Mouse (Mus musculus) midbrain, embryonic 16.5 days (tissue): ENCODE results near the gene Ap1g2. TPM values are rescaled to one million over a fixed set of nuclear protein-coding genes. Genes with fewer than 3 reads are reported as not detected.
A peak's percentile ranks its signal among the peaks of the same experiment; 100 is the strongest.

Source experiments
- ATAC-seq: fragments of 200-750 bp; cut with Nextera tagmentation; 2 replicates; pipeline ENCODE4 v1.8.0; 2017; ENCODE audit warnings: moderate TSS enrichment
- H3K27ac ChIP-seq: fragments of 300-500 bp; sonication (generic); 2 replicates; pipeline ENCODE4 v1.5.1; 2014; ENCODE audit warnings: mild to moderate bottlenecking, low read length, mixed read lengths
- H3K27me3 ChIP-seq: fragments of 300-500 bp; sonication (generic); 2 replicates; pipeline ENCODE4 v1.6.1; 2014; ENCODE audit warnings: low read depth, low read length, mixed read lengths; ENCODE audit not compliant: control insufficient read depth, insufficient read depth
- H3K36me3 ChIP-seq: fragments of 300-500 bp; sonication (generic); 2 replicates; pipeline ENCODE4 v1.6.1; 2014; ENCODE audit warnings: mild to moderate bottlenecking, low read length, moderate library complexity, mixed read lengths; ENCODE audit not compliant: control insufficient read depth, insufficient read depth
- H3K4me1 ChIP-seq: fragments of 300-500 bp; sonication (generic); 2 replicates; pipeline ENCODE4 v1.6.1; 2014; ENCODE audit warnings: mild to moderate bottlenecking, low read length, mixed read lengths; ENCODE audit not compliant: control insufficient read depth, insufficient read depth
- H3K4me2 ChIP-seq: fragments of 300-500 bp; sonication (generic); 2 replicates; pipeline ENCODE4 v1.6.1; 2014; ENCODE audit warnings: mild to moderate bottlenecking, low read length, mixed read lengths
- H3K4me3 ChIP-seq: fragments of 300-500 bp; sonication (generic); 2 replicates; pipeline ENCODE4 v1.5.1; 2014; ENCODE audit warnings: low read depth, mild to moderate bottlenecking, low read length, moderate library complexity, mixed read lengths
- H3K9ac ChIP-seq: fragments of 300-500 bp; sonication (generic); 2 replicates; pipeline ENCODE4 v1.6.1; 2014; ENCODE audit warnings: low read depth, low read length, mixed read lengths
- H3K9me3 ChIP-seq: fragments of 300-500 bp; sonication (generic); replicated peaks from 2 replicates; pipeline ENCODE4 v1.6.1; 2014; ENCODE audit warnings: mild to moderate bottlenecking, low read length, mixed read lengths; ENCODE audit not compliant: control insufficient read depth, poor library complexity, severe bottlenecking
- whole genome bisulfite sequencing: fragments of 180-500 bp; shearing (Covaris S2); extraction: QIAGEN DNeasy Blood & Tissue Kit; methylation state at CpG from one replicate; pipeline ENCODE4 v1.1.7; 2014; 5-methylcytosine and 5-hydroxymethylcytosine counted together
- polyA plus RNA-seq: library from polyadenylated mRNA; unstranded; fragments of >200 nt; fragmentation: Nextera tagmentation; extraction: Ambion mirVana; gene quantifications from 2 replicates; pipeline ENCODE4 v1.2.1, GENCODE M21; 2015

Ap1g2 gene
- polyA plus RNA-seq, 1 experiment from 2014 or later: 9.2 TPM

DNA sequence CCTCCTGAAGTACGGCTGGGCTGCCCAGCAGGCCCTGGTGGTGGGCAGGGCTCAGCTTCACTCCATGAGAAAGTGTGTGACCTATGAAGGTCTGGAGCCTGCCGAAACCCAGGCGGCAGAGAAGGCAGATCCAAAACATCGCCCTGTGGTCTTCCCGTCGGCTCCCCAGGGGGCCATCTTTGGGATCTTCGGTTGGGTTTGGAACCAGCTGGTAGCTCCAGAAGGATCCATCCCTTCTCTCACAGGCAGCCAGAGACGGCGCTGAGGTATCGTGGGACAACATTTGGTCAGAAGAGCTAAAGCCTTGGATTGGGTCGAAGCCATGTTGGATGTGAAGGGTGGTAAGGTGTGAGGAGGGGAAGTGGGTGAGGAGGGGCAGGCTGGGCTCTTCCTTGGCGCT, 32.0 kb downstream of the Ap1g2 start:
- peaks cover 24% of the 10 kb centered on the region for H3K4me1 ChIP-seq
- H3K27me3 ChIP-seq: no peaks in the 10 kb centered on the region
- H3K27ac ChIP-seq: no peak overlapping the region
- 95% methylated on average over 12 of the region's 12 CpGs for WGBS
- ATAC-seq: no peak
- no peak overlapping the region for H3K4me3 ChIP-seq
- peaks cover 30% of the 10 kb centered on the region for H3K36me3 ChIP-seq
- no peak overlapping the region for H3K9ac ChIP-seq
- H3K4me2 ChIP-seq: no peak overlapping the region
- H3K9me3 ChIP-seq: no peaks in the 10 kb centered on the region

- H3K9ac ChIP-seq: no peak overlapping the region
- H3K9me3 ChIP-seq: no peaks in the 10 kb centered on the region
- H3K27ac ChIP-seq: no peak overlapping the region
- 0 out of 2 replicates have a peak, but pooled peaks have one; percentile 8 for ATAC-seq
- H3K36me3 ChIP-seq: peaks cover 51% of the 10 kb centered on the region
- H3K27me3 ChIP-seq: no peaks in the 10 kb centered on the region
- H3K4me2 ChIP-seq: no peak overlapping the region
- no peak overlapping the region for H3K4me3 ChIP-seq
- no peaks in the 10 kb centered on the region for H3K4me1 ChIP-seq
- 37% methylated on average over 19 of the region's 19 CpGs for WGBS
These were observed 34.6 kb downstream of the Ap1g2 start for GRCm38 (mm10) chr14:55071756-55072155.

GRCm38 (mm10) chr14:55066042-55066441, 40.4 kb downstream of the Ap1g2 start:
- H3K4me1 ChIP-seq: peaks cover 14% of the 10 kb centered on the region
- no peaks in the 10 kb centered on the region for H3K9me3 ChIP-seq
- H3K9ac ChIP-seq: no peak overlapping the region
- ATAC-seq: no peak
- no peaks in the 10 kb centered on the region for H3K27me3 ChIP-seq
- no peak overlapping the region for H3K4me3 ChIP-seq
- H3K27ac ChIP-seq: no peak overlapping the region
- H3K36me3 ChIP-seq: peaks cover 60% of the 10 kb centered on the region
- no peak overlapping the region for H3K4me2 ChIP-seq
- 91% methylated on average over 8 of the region's 8 CpGs for WGBS

- no peak for ATAC-seq
- peaks cover 17% of the 10 kb centered on the region for H3K4me1 ChIP-seq
- WGBS: 91% methylated on average over 13 of the region's 13 CpGs
These were observed 41.0 kb downstream of the Ap1g2 start for GRCm38 (mm10) chr14:55065391-55065790.

GRCm38 (mm10) chr14:55064481-55065370, 41.7 kb downstream of the Ap1g2 start:
- Histone ChIP-seq H3K9me3 (no peaks in the 10 kb centered on the region), H3K27ac (no peak overlapping the region), H3K27me3 (no peaks in the 10 kb centered on the region), H3K9ac (no peak overlapping the region), H3K4me2 (no peak overlapping the region), H3K36me3 (peaks cover 55% of the 10 kb centered on the region), H3K4me3 (no peak overlapping the region), H3K4me1 (peaks cover 19% of the 10 kb centered on the region)
- WGBS: 85% methylated on average over 35 of the region's 35 CpGs
- no peak for ATAC-seq

More at GRCm38 (mm10) chr14:55065391-55065790, 41.0 kb downstream of the Ap1g2 start:
- no peaks in the 10 kb centered on the region for H3K9me3 ChIP-seq
- no peak overlapping the region for H3K27ac ChIP-seq
- H3K9ac ChIP-seq: no peak overlapping the region
- H3K4me2 ChIP-seq: no peak overlapping the region
- no peaks in the 10 kb centered on the region for H3K27me3 ChIP-seq
- no peak overlapping the region for H3K4me3 ChIP-seq
- peaks cover 57% of the 10 kb centered on the region for H3K36me3 ChIP-seq

DNA sequence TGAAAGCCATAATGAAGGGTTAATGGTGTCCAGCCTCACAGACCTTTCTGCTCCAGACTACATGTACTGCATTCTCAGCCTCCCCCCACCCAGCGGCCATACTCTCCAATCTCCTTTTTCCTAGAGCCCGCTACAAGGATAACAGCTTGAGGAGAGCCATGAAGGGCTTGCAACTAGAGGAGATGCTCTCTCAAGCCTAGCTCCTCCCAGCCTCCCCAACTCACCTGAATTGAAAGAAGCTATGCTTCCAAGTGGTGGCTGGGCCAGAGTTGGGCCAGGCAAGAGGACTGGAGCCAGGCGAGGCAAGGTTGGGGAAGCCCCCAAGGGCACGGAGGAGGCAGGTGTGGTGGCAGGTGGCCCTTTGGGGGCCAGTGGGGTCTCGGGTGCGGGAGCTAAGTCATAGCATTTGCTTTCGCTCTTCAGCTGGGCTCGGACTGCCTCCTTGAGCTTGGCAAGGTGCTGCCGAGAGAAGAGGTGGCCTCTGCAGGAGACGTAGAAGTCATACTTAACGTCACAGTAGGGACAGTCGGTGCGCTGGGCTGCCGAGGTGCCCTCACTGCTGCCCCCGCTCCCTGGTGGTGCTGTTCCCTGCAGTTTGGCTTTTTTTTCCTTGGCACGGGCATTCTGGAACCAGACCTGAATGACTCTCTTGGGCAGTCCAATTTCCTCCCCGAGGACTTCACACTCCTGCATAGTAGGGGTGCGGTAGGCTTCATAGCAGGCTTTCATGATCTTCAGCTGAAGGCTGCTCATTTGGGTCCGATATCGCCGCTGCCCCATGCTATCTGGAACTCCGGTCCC, 42.6 kb downstream of the Ap1g2 start:
- WGBS: 87% methylated on average over 22 of the region's 22 CpGs
- no peak overlapping the region for H3K4me2 ChIP-seq
- ATAC-seq: no peak
- H3K4me3 ChIP-seq: no peak overlapping the region
- H3K27ac ChIP-seq: no peak overlapping the region
- H3K9ac ChIP-seq: no peak overlapping the region
- peaks cover 52% of the 10 kb centered on the region for H3K36me3 ChIP-seq
- H3K4me1 ChIP-seq: peaks cover 25% of the 10 kb centered on the region
- H3K9me3 ChIP-seq: no peaks in the 10 kb centered on the region
- H3K27me3 ChIP-seq: no peaks in the 10 kb centered on the region

DNA sequence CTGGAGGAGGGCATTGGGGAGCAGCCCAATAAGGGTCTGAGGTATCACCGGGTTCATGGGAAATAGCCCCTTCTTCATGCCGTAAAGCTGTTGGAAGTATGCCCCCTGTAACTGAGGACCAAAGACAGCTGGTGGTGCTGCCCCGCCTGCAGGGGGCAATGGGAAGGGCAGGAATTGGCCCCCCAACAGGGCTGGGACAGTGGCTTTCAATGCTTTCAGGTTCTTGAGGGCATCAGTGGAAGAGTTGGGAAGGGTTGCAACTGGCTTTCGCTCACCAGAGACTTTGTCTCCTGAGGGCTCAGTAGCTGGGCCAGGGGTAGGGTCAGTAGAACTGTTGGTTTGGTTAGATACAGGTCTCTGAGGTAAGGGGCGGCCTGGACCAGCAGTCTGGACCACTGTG, 43.3 kb downstream of the Ap1g2 start:
- Histone ChIP-seq H3K4me2 (no peak overlapping the region), H3K9ac (no peak overlapping the region), H3K27ac (0 out of 2 replicates have a peak overlapping the region, but pooled peaks have one; percentile 38), H3K9me3 (no peaks in the 10 kb centered on the region), H3K4me3 (no peak overlapping the region), H3K27me3 (no peaks in the 10 kb centered on the region), H3K4me1 (peaks cover 27% of the 10 kb centered on the region), H3K36me3 (peaks cover 45% of the 10 kb centered on the region)
- WGBS: 87% methylated on average over 5 of the region's 5 CpGs
- no peak for ATAC-seq

DNA sequence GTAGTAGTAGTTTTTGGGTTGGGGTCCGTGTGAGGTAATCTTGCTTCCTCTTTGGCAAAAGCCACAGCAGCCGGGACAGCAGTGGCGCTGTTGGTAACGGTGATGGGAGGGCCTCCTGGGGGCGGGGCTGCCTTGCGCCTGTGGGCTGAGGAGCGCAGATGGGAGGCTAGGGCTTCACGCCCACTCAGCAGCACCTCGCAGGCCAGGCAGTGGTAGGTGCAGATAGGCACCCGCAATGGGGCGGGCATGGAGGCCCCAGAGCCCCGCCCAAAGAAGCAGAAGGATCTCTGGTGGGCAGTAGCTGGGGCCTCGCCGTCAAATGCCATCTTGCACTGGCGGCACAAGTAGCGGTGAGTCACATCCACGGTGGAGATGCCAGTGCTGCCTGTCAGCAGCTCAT, 43.8 kb downstream of the Ap1g2 start:
- Histone ChIP-seq H3K27ac (0 out of 2 replicates have a peak overlapping the region, but pooled peaks have one; percentile 38), H3K4me1 (peaks cover 27% of the 10 kb centered on the region), H3K4me3 (no peak overlapping the region), H3K36me3 (peaks cover 41% of the 10 kb centered on the region), H3K4me2 (peak overlapping the region; percentile 14; the same call in 1 of the 2 replicates), H3K9ac (no peak overlapping the region), H3K9me3 (no peaks in the 10 kb centered on the region), H3K27me3 (no peaks in the 10 kb centered on the region)
- peak; percentile 41 for ATAC-seq
- WGBS: 28% methylated on average over 17 of the region's 17 CpGs

GRCm38 (mm10) chr14:55061845-55062244, 44.5 kb downstream of the Ap1g2 start:
- Histone ChIP-seq H3K27me3 (no peaks in the 10 kb centered on the region), H3K27ac (no peak overlapping the region), H3K9me3 (no peaks in the 10 kb centered on the region), H3K4me3 (no peak overlapping the region), H3K4me2 (no peak overlapping the region), H3K4me1 (peaks cover 27% of the 10 kb centered on the region), H3K36me3 (peaks cover 35% of the 10 kb centered on the region), H3K9ac (no peak overlapping the region)
- WGBS: 43% methylated on average over 7 of the region's 7 CpGs
- ATAC-seq: no peak
